Mouse (Mus musculus): ENCODE data around the gene Gm5415.
"Not testable (repeated sequence)": the region's sequence is repeated elsewhere in the genome, so short reads cannot be mapped to it uniquely, and the experiment has no call there.

Gm5415 gene

GRCm38 (mm10) chr1:32547194-32547593, at the start of gene Gm5415:
Gene Gm5415 (minus strand): TSS chr1:32547294.
- DNase-seq, result not testable (repeated sequence)

GRCm38 (mm10) chr1:32568901-32569300, 21.8 kb upstream of the Gm5415 start:
- no peak for DNase-seq

GRCm38 (mm10) chr1:32553925-32554324, 6.8 kb upstream of the Gm5415 start:
- no peak for DNase-seq

GRCm38 (mm10) chr1:32553459-32553858, 6.4 kb upstream of the Gm5415 start:
- DNase-seq, result no peak

- no peak for DNase-seq
These were observed 43.7 kb downstream of the Gm5415 start for GRCm38 (mm10) chr1:32503381-32503780.

Data from B cell, adult 2 months (primary cell).